Mouse (Mus musculus) hindbrain, embryonic 16.5 days (tissue): ENCODE results near the gene Lca5l. TPM values are rescaled to one million over a fixed set of nuclear protein-coding genes. Genes with fewer than 3 reads are reported as not detected.

Experiments used
- ATAC-seq: fragments of 200-750 bp; cut with Nextera tagmentation; 2 replicates; pipeline ENCODE4 v1.8.0; 2017; ENCODE audit warnings: moderate TSS enrichment, moderate library complexity
- H3K27ac ChIP-seq: fragments of 300-500 bp; sonication (generic); 2 replicates; pipeline ENCODE4 v1.5.1; 2014; ENCODE audit warnings: low read depth, mild to moderate bottlenecking, control low read depth, low read length, moderate library complexity
- H3K27me3 ChIP-seq: fragments of 300-500 bp; sonication (generic); replicated peaks from 2 replicates; pipeline ENCODE4 v1.6.1; 2014; ENCODE audit warnings: low read length; ENCODE audit not compliant: control insufficient read depth, insufficient read depth
- H3K36me3 ChIP-seq: fragments of 300-500 bp; sonication (generic); 2 replicates; pipeline ENCODE4 v1.6.1; 2014; ENCODE audit warnings: mild to moderate bottlenecking, low read length, moderate library complexity, mixed read lengths; ENCODE audit not compliant: control insufficient read depth, insufficient read depth
- H3K4me1 ChIP-seq: fragments of 300-500 bp; sonication (generic); 2 replicates; pipeline ENCODE4 v1.6.1; 2014; ENCODE audit warnings: low read depth, low read length; ENCODE audit not compliant: control insufficient read depth, insufficient read depth
- H3K4me2 ChIP-seq: fragments of 300-500 bp; sonication (generic); 2 replicates; pipeline ENCODE4 v1.6.1; 2014; ENCODE audit warnings: mild to moderate bottlenecking, low read length, control low read depth, moderate library complexity
- H3K4me3 ChIP-seq: fragments of 300-500 bp; sonication (generic); 2 replicates; pipeline ENCODE4 v1.5.1; 2014; ENCODE audit warnings: mild to moderate bottlenecking, low read length, control low read depth, moderate library complexity
- H3K9ac ChIP-seq: fragments of 300-500 bp; sonication (generic); 2 replicates; pipeline ENCODE4 v1.6.1; 2014; ENCODE audit warnings: low read depth, mild to moderate bottlenecking, control low read depth, low read length, moderate library complexity
- H3K9me3 ChIP-seq: fragments of 300-500 bp; sonication (generic); 2 replicates; pipeline ENCODE4 v1.6.1; 2014; ENCODE audit warnings: mild to moderate bottlenecking, low read length, moderate library complexity; ENCODE audit not compliant: control insufficient read depth
- WGBS: fragments of 180-500 bp; shearing (Covaris S2); extraction: QIAGEN DNeasy Blood & Tissue Kit; methylation state at CpG from one replicate; pipeline ENCODE4 v1.1.7; 2014; 5-methylcytosine and 5-hydroxymethylcytosine counted together
- polyA plus RNA-seq: library from polyadenylated mRNA; unstranded; fragments of >200 nt; fragmentation: Nextera tagmentation; extraction: Ambion mirVana; gene quantifications from 2 replicates; pipeline ENCODE4 v1.2.1, GENCODE M21; 2015

Lca5l gene
- polyA plus RNA-seq, 1 experiment from 2014 or later, result 1.7 TPM

DNA sequence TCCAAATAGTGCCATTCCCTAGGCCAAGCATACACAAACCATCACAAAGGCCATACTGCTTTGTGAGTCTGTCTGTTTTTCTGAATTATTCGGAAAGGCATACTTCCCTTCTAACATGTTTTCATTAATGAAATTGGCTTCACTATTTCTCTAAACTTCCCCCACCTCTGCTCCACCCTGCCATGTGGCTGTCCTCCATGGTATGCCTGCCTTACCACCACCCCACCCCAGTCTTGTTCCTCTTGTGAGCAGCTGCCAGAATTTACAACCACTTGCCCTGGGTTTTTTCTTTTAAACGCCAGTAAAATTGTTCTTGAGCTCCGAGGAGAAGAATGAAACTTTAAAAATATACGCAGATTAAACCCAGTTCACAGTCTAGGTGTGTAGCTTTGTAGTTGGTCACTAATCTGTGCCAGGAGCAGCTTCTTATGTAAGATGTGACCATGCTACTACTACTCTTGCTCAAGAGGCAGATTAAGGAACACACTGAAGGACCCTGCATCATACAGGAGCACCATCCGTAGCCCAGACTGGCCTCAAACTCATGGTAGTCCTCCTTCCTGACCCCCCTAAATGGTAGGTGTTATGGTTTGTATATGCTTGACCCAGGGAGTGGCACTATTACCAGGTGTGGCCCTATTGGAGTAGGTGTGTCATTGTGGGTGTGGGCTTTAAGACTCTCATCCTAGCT lies 81.3 kb downstream of the Lca5l start:
- Histone ChIP-seq H3K27ac (no peak overlapping the region), H3K4me3 (no peak overlapping the region), H3K4me2 (no peak overlapping the region), H3K9me3 (no peaks in the 10 kb centered on the region), H3K9ac (no peak overlapping the region), H3K36me3 (no peaks in the 10 kb centered on the region), H3K4me1 (no peaks in the 10 kb centered on the region), H3K27me3 (no peaks in the 10 kb centered on the region)
- 92% methylated on average over 5 of the region's 5 CpGs for WGBS
- ATAC-seq, result no peak

DNA sequence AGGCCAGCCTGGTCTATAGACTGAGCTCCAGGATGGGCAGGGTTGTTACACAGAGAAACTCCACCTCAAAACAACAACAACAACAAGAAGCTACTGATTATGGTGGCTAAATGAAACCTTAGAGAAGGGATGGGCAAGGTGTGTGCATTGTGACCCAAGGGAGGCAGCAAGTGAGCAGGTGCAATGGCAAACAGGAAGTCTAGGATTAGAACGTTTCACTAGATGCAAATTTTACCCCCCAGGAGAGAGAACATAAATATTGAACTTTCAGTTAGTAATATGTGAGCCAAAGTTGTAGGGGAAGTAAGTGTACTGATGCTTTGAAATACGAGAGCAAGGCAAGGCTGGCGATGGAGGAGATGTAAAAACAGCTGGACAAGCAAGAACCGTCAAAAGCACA lies 82.4 kb downstream of the Lca5l start:
- H3K27me3 ChIP-seq, result no peaks in the 10 kb centered on the region
- H3K27ac ChIP-seq, result no peak overlapping the region
- WGBS, result 68% methylated on average over 4 of the region's 4 CpGs
- H3K9me3 ChIP-seq, result no peaks in the 10 kb centered on the region
- no peak overlapping the region for H3K4me2 ChIP-seq
- H3K36me3 ChIP-seq, result no peaks in the 10 kb centered on the region
- no peaks in the 10 kb centered on the region for H3K4me1 ChIP-seq
- ATAC-seq, result no peak
- no peak overlapping the region for H3K9ac ChIP-seq
- no peak overlapping the region for H3K4me3 ChIP-seq

Other genes starting within 250 kb of the Lca5l start
- gene Psmg1, start 201.3 kb downstream of the Lca5l start, polyA plus RNA-seq, result 60.3 and 64.2 TPM in 2 replicates
- 208 and 216 TPM in 2 replicates for gene Brwd1, start 109.7 kb downstream of the Lca5l start, polyA plus RNA-seq
- gene Hmgn1, start 64.5 kb downstream of the Lca5l start, polyA plus RNA-seq, result 256 and 284 TPM in 2 replicates
- 227 and 233 TPM in 2 replicates for gene Wrb, start 46.9 kb downstream of the Lca5l start, polyA plus RNA-seq
- 1.8 and 4.2 TPM in 2 replicates for gene Sh3bgr, start 8.2 kb upstream of the Lca5l start, polyA plus RNA-seq
- gene B3galt5, start 43.5 kb upstream of the Lca5l start, polyA plus RNA-seq, result 6.0 and 6.4 TPM in 2 replicates